Mouse (Mus musculus) C2C12 (cell line): Measurements from ENCODE around the gene Ece1.

Experiments used
- CEBPB ChIP-seq: IDR thresholded peaks from one replicate; pipeline ENCODE4 v1.6.1; 2011; ENCODE audit warnings: low read depth, mild to moderate bottlenecking, control low read depth, moderate library complexity
- CTCF ChIP-seq: IDR thresholded peaks from one replicate; pipeline ENCODE4 v1.5.1; 2011; ENCODE audit not compliant: control insufficient read depth, insufficient read depth, insufficient read length
- FOSL1 ChIP-seq: IDR thresholded peaks from one replicate; pipeline ENCODE4 v1.8.0; 2011; ENCODE audit warnings: mild to moderate bottlenecking, low read length; ENCODE audit not compliant: poor library complexity, insufficient read depth, severe bottlenecking
- MAX ChIP-seq: IDR thresholded peaks from one replicate; pipeline ENCODE4 v1.6.1; 2011; ENCODE audit warnings: mild to moderate bottlenecking, control low read depth
- MYOD1 ChIP-seq: IDR thresholded peaks from one replicate; pipeline ENCODE4 v1.6.1; 2011; ENCODE audit warnings: low read depth; ENCODE audit not compliant: control insufficient read depth, insufficient read length
- MYOG ChIP-seq: IDR thresholded peaks from one replicate; pipeline ENCODE4 v1.6.1; 2011; ENCODE audit not compliant: control insufficient read depth, insufficient read length; ENCODE audit errors: extremely low read depth
- USF1 ChIP-seq: IDR thresholded peaks from one replicate; pipeline ENCODE4 v1.6.1; 2011; ENCODE audit warnings: low read depth, mild to moderate bottlenecking, control low read depth, moderate library complexity

GRCm38 (mm10) chr4:137962643-137963350 lies 100.8 kb downstream of the Ece1 start:
- TF ChIP-seq CTCF (no peak), USF1 (no peak), MYOD1 (no peak), MAX (no peak), MYOG (no peak), FOSL1 (no peak), CEBPB (no peak)
